Mouse (Mus musculus): ENCODE results near the gene Rpl23a.

The Rpl23a gene

DNA sequence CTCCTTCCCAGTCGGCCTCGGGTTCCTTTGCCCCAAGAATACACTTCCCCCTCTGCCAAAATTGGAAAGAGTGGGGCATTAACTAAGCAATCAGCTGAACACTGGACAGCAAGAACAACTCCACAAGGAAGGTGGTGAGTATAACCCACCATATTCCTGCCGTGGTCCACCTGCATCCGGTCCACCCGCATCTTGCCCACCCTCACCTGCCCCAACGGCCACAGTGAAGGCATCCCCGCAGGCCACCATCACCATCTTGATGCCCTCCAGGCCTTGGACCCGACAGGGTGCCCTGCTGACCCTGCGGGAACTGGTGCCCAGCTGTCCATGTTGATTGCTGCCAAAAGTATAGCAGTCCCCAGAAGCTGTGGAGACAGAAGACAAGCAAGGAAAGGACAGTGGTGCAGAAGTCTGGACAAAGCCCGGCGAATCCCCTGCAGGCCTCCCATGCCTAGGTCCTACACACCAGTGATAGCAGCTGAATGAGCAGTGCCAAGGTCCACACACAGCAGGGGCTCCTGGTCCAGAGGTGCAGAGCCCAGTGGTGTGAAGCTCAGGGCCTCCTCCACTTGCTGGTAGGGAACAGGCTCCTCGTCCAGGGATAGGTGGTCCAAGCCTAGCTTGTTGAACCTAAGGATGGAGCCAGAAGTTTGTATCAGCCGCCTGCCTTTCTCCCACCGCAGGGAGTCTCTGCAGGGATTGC is 16.0 kb downstream of the Rpl23a start:
- no peak for DNase-seq (ENCODE audit: low spot score in 2 of 2)

DNA sequence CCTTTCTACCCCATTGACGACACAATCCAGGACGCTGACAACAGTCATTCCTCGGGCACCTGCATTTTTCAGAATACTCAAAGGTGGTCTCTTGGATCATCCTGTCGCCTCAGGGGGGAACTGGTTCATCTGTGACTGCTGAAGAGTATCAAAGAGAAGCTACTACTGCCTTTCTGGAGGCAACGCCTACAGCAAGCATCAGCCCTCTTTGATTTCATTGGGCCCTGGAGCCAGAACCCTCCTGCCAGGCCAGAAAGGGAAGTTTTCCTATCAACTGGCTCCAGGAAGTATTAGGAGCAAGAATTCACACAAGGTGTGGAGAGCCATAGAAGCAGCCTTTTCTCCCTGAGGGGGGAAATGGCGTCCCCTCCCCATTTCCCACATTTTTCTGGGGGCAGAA is 16.7 kb downstream of the Rpl23a start:
- DNase-seq (ENCODE audit: low spot score in 2 of 2) = no peak

DNA sequence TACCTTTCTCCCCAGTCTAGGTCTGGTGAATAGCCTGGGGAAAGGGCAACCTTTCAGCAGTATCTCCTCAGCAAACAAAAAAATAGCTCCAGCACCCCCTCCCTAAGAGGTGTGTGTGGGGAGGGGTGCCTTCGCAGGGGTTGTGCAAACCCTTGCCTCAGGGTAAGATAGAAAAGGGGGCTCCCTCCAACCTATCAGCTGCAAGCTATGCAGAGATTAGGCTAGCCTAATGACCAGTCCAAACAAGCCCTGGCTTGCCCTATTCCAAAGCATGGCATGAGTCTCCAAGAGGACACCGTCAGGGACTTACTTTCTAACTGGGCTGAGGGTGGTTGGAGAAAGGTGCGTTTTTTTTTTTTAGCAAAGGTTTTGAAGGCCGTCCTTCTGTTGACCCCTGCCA is 17.2 kb downstream of the Rpl23a start:
- DNase-seq (ENCODE audit: low spot score in 2 of 2) = no peak

DNA sequence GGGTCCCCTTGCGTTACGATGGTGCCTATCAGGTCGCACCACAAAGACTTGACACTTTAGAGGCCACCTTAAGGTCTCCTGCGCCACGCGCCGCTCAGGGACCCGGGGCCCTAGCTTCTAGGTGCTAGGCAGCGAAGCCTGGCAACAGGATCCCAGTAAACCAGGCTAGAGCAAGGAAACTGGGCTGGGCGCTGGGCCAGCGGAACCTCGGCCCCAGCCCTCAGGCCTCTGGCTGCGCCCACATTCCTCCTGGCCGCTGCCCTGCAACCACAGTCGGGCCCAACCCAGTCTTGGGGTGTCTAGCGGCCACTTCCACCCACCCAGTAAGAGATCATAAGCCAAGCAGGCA is 17.6 kb downstream of the Rpl23a start:
- no peak for DNase-seq (ENCODE audit: low spot score in 2 of 2)

DNA sequence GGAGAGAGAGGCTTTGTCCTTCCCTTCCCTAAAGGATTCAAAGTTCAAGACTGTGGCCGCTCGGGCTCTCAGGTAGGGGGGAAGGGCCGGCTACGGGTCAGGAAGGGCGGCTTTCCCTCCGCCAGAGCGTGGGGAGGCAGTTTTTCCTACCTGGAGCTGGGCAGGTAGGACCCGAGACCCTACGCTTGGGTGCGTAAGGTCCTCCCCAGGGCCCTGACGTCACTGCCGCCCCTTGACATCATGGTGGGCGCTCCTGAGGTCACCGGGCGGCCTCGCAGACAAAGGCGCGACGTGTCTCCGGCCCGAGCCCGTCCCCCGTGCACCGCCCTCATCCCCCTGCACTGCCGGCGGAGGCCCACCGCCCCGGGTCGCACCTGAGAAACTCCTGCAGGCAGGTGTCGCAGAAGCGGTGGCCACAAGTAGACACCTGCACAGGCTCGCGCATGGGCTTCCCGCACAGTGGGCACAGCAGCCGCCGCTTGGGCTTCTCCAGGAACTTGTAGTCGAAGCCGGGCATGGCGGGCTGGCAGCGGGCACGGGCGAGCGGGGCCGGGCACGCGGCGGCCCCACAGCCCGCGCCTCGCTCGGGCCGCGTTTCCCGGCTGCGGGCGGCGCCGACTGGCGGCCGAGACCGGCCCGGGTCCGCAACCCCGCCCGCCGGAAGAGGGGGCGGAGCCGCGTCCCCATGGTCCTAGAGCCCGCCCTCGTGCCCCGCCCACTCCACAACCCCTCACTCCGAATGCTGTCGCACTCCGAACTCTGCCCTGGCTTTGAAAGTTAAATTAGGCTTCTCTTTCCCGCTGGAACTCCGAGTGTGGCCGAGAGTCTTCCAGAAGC is 18.2 kb downstream of the Rpl23a start, which contains the start of gene Traf4:
TSS of gene Traf4 (minus strand) at position 666 of the 837 bp plus-strand sequence.
- DNase-seq (ENCODE audit: low spot score in 2 of 2) = peak in 1 of 2 experiments; percentile 65

DNA sequence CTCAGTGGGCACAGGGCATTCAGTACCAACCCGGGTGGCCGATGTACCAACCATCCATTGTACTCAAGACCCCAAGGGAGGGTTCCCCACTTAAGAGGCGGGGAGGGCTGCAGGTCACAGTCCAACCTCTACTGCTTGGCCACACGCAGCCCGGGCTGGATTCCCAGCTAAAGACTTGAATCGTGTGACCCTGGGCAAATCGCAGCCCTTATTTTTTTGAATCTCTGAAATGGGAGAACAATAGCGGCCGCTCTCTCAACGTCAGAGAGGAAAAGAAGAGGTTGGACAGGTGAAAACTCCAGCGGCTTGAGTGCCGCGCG is 18.8 kb downstream of the Rpl23a start:
- no peak for DNase-seq (ENCODE audit: low spot score in 2 of 2)

DNA sequence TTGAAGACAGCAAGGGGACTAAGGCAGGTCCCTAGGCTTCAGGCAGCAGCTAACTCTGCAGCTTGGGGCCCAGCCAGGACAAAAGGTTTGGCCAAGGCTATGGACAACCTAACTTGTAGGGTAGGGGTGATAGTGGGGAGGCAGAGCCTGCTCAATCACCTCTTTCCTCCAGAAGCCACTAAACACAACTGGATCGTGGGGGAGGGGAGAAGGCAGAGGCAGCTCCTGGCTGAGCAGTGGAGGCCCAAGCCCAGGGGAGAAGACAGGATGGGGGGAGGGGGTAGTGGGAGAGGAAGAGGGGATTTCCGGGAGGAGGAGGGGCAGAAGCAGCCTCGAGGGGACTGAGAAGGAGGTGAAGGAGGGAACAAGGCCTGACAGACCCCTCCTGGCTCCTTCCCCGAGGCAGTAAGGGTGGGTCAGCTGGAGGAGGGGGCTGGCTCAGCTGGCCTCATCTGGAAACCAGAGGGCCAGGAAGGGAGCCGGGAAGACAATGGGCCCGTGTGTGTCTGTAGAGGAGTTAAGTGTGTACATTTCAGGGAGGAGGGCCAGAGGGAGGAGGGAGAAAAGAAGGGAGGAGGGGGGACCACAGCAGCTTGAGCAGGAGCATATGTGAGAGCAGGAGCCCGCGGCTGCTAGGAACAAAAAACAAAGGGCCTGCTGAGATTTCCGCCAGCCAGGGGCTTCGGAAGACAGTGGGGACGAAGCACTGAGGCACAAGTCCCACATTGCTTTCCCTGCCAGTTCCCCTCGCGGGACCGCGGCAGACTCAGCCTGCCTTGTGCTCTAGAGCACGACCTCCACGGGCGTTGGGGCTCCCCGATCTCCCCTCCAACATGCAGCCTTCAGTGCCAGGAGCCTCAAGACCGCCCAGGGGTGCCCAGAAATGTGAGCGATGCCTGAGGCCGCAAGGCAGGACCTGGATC is 19.4 kb downstream of the Rpl23a start:
- no peak for DNase-seq (ENCODE audit: low spot score in 2 of 2)

DNA sequence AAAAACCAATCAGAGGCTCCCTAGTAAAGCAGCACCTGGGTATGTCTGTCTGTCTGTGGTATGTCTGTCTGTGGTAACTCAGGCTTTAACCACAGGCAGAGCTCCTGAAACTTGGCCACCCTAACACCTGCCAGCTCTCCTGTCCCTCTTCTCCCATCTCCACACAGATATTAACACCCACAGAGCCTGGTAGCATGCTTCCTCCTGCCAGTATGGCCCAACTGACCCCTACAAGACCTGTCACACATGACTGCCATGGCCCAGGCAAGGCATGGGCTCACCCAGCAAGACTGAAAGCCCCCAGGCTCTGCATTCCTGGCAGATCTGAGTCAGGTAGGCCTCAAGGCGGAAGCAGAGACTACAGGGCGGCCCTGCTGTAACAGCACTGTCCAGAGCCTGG is 20.3 kb downstream of the Rpl23a start:
- DNase-seq (ENCODE audit: low spot score in 2 of 2) = no peak

DNA sequence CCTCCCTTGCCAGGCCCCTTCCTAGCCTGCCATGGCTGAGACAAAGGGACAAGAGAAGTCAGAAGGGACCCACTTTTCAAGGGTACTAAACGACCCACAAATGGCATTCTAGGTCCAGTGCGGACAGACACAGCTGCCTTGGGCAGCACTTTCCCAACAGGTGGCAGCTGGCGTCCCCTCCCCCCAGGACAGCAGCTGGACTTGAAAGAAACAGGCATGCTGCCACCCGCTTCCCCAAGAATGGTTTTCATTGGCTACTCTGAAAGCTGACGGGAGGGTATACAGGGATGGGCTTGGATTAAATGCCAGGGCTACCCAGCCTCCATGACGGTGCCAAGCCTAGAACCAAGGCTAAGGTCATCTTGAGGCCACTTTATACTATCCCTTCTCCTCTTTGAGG is 20.9 kb downstream of the Rpl23a start:
- DNase-seq (ENCODE audit: low spot score in 2 of 2) = peak; percentile 50 to 77

DNA sequence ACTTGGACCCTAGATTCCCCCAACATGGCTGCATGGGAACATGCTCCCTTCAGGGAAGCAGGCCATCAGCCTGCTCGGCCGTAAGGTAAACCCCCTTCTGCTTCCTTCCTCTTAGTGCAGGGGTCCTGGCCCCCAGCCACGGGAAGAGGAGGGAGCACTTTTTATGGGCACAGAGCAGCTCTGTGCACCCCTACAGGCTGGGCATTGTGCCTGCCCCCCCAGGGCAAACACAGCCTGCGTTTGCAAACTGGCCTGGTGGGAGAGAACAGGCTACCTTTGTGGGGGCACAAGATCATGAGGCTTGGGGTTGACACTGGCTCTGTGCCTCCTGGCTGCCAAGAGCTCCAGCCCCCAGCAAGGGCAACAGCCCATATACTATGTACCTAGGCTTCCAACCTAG is 21.4 kb downstream of the Rpl23a start:
- no peak for DNase-seq (ENCODE audit: low spot score in 2 of 2)

DNA sequence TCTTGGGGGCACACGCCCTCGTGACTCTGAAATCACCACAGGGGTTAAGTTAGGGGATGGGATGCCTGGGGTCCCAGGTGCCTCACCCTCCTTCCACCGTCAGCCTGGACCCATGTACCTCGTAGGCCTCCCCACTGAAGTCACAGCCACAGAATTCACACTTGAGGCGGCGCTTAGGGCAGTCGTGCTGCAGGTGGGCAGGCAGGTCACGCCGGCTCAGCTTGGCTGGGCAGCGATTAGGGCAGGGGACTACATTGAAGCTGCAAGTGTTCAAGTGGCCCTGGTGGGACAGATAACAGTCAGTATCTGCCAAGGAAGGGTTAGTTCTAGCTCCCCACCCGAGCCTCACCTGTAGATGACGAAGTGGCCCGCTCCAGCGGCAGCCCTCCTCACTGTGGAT is 22.2 kb downstream of the Rpl23a start:
- no peak for DNase-seq (ENCODE audit: low spot score in 2 of 2)

DNA sequence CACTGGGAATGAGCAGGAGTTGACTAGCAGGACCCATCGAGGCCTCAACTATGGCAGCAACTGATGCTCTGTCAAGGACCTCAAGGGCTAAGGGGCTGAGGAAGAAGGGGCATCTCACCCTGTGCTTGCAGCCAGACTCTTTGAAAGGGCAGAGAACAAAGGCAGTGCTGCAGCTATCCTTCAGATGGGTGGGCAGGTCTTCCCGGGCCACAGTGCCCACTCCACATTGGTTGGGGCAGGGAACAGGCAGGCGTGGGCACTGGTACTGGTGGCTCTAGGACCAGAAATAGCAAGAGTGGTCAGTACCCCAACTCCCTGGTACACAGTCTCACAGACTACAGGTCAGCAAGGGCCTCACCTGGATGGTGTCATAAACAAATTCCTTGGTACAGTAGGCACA is 22.7 kb downstream of the Rpl23a start:
- DNase-seq (ENCODE audit: low spot score in 2 of 2) = no peak

DNA sequence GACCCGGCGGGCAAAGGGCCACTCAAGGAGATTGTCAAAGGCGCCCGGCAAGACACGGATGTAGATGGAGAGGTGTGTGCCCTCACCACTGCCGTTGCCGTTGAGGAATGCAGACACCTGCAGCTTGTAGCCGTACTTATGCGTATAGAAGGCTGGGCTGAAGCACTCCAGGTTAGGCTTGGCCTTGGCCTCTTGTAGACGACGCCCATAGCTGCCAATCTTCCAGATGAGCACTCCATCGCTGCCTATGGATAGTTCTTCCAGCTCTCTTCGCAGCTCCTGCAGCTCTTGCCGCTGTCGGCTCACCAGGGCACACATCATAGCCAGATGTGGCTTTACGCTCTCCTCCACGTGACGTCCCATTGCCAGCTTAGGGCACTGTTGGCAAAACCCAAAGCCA is 23.2 kb downstream of the Rpl23a start:
- DNase-seq (ENCODE audit: low spot score in 2 of 2) = no peak

DNA sequence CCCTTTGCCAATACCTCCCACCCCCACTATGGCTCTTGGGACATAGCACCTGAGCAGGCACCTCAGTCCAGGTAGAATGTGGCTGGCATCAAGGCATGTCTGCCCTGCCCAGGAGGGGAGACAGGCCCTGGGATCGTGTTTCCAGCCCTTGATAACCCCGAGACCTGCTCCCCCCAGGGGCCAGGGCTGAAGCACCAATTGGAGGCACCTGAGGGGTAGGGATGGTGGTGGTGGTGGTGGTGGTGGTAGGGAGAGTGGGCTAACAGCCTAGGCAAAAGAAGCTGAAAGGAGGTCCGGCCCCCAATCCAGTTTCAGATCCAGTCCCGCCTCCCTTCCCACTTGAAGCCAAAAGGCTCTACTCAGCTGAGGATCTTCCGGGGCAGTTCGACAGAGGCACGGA is 23.8 kb downstream of the Rpl23a start:
- DNase-seq (ENCODE audit: low spot score in 2 of 2) = no peak

DNA sequence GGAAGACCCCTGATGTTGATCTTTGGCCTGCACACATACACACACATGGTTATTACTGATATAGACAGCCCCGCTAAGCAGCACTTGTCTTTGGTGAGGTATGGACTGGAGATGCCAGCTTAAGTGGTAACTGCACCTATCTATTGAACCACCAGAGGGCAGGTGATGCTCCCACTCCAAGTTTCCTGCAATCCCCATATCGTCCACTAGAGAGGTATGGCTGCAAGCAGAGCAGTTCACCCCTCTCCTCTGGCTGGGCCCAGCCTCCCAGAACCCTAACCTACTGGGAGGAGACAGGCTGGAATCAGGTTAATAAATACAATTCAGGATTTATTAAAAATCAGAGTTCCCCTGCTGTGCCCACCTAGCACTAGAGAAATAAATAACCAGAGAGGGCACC is 24.3 kb downstream of the Rpl23a start:
- peak; percentile 69 to 74 for DNase-seq (ENCODE audit: low spot score in 2 of 2)

DNA sequence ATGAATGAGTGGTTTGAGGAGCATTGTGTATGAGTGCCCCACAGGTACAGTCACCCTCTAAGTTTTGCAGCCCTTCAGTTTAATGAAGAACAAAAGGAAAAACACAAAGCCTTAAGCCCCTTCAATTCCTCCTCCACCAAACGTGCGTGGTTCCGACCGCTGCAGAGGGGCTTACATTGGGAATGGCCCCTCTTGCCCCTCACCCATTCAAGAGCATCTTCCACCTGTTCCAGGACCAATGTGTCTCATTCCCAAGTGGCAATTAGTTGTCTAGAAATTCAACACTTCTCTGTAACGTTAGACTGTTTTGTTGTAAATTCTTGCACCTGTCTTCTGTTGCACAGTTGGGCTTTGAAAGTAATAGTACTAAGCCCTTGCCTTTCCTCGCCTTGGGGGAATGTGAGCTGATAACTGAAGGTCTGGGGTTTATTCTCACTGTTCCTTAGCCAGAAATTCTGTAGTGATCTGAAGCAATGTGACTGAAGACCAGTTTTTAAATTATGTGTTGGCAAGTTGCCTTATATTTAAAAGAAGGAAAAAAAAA is 27.2 kb downstream of the Rpl23a start:
- no peak for DNase-seq (ENCODE audit: low spot score in 2 of 2)

DNA sequence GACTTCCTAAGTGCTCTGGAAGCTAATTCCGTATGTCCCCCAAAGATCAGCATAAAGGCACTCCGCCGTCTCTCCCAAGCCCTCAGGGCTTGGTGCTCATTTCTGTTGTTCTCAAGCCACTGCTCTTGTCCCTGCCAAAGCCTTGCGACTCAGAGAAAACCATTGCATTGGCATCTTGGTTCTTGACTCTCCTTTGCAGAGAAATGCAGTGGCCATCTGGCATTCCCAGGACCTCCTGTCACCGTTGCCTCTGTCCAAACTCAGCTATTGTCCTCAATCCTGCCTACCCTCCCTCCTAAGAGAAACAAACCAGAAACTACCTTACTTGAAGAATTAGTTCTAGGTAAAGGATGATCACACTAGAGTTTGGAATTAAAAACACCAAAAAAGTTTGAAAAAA is 27.7 kb downstream of the Rpl23a start:
- DNase-seq (ENCODE audit: low spot score in 2 of 2) = no peak

DNA sequence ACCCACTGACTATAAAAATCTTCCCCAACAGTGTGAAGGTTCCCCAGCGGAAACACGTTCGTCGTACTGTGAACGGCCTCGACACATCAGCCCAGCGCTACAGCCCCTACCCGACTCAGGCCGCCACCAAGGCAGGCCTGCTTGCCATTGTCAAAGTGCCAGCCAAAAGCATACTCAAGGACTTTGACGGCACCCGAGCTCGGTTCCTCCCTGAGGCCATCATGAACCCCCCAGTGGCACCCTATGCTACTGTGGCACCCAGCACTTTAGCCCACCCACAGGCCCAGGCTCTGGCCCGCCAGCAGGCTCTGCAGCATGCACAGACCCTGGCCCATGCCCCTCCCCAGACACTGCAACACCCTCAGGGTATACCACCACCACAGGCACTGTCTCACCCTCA is 29.6 kb downstream of the Rpl23a start:
- DNase-seq (ENCODE audit: low spot score in 2 of 2) = no peak

DNA sequence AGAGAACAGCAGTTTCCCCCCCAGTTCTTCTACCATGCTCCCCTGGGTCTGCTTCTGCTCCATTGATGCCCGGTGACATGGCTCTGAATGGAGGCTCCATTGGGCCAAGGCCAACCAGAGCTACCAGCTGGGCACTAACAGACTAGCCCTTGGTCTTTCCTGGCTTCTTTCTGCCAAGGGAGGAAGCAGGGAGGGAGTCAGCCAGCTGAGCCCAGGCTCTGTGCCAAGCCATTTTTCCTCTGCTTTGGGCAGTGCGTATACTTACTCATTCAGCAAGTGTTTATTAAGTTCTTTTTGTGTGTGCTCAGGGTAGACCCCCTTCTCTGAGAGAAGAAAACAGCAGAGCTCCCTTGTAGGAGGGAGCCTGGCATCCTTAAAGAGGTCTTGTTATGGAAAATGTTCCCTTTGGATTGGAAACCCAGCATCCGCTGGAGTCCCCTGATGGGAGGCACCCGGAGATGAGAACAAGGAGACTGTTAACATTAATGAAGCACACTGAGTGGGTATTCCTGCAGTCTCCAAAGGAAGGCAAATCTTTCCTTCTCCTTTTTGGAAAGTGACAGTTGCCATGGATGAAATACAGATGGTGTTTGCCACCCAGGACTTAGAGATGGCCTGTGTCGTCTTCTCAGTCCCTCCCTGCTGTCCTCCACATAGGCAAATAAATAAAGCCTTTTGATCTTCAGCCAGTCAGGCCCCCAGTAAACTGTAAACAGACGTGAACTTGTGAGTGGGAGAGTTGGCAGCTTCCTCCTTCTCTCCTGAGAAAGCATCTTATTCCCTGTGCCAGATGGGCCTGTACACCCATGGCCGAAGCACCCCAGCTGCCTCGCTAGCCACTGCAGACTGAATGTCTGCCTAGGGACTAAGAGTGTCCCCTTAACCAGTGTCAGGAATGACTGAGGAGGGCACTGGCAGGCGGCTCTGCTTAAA is 30.8 kb downstream of the Rpl23a start:
- peak; percentile 70 to 86 for DNase-seq (ENCODE audit: low spot score in 2 of 2)

DNA sequence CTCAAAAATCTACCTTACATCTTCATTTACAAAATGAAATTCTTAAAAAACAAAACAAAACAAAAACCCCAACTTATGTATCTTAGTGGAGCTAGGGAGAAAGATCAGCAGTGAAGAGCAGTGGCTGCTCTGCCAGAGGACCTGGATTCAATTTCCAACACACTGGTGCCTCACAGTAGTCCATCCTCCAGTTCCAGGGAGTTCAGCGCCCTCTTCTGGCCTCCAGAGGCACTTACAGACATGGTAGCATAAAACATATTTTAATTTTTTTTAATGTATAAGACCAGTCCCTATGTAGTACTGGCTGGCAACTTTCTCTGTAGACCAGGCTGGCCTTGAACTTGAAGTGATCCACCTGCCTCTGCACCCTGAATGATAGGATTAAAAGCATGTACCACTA is 32.2 kb downstream of the Rpl23a start:
- DNase-seq (ENCODE audit: low spot score in 2 of 2) = no peak
